Mouse (Mus musculus) frontal cortex, postnatal 36 days (tissue): ENCODE data around the gene Adamtsl2.

Experiments
- DNase-seq, 2 experiments: peaks; one replicate each; pipeline ENCODE4 v3.0.0; 2022; ENCODE audit warnings: low spot score in 2 of 2

The Adamtsl2 gene

GRCm38 (mm10) chr2:27119766-27120165, 40.6 kb downstream of the Adamtsl2 start:
- no peak for DNase-seq

GRCm38 (mm10) chr2:27120241-27120641, 41.1 kb downstream of the Adamtsl2 start:
- DNase-seq = no peak

GRCm38 (mm10) chr2:27121626-27122355, 42.6 kb downstream of the Adamtsl2 start:
- DNase-seq = no peak

- no peak for DNase-seq
Measured at GRCm38 (mm10) chr2:27122578-27122977, 43.4 kb downstream of the Adamtsl2 start.

GRCm38 (mm10) chr2:27123121-27123520, 43.9 kb downstream of the Adamtsl2 start:
- no peak for DNase-seq

- DNase-seq = no peak
Measured at GRCm38 (mm10) chr2:27125979-27126378, 46.8 kb downstream of the Adamtsl2 start.

- no peak for DNase-seq
Measured at GRCm38 (mm10) chr2:27126496-27126895, 47.3 kb downstream of the Adamtsl2 start.

GRCm38 (mm10) chr2:27128990-27129389, 49.8 kb downstream of the Adamtsl2 start:
- DNase-seq = no peak

- no peak for DNase-seq
Measured at GRCm38 (mm10) chr2:27135935-27136334, 56.8 kb downstream of the Adamtsl2 start.

GRCm38 (mm10) chr2:27136336-27136735, 57.2 kb downstream of the Adamtsl2 start:
- DNase-seq = no peak

- no peak for DNase-seq
Measured at GRCm38 (mm10) chr2:27136789-27137188, 57.6 kb downstream of the Adamtsl2 start.

- DNase-seq = no peak
Measured at GRCm38 (mm10) chr2:27138356-27138755, 59.2 kb downstream of the Adamtsl2 start.

- DNase-seq = peak in 1 of 2 experiments; percentile 55
Measured at GRCm38 (mm10) chr2:27141950-27142693, 62.9 kb downstream of the Adamtsl2 start, which contains the start of gene Fam163b. Fam163b (minus strand) TSS chr2:27142491.

GRCm38 (mm10) chr2:27144957-27145356, 65.8 kb downstream of the Adamtsl2 start:
- DNase-seq = peak in 1 of 2 experiments; percentile 67

GRCm38 (mm10) chr2:27146840-27147239, 67.7 kb downstream of the Adamtsl2 start:
- DNase-seq = no peak

- DNase-seq = no peak
Measured at GRCm38 (mm10) chr2:27149457-27149856, 70.3 kb downstream of the Adamtsl2 start.

- DNase-seq = no peak
Measured at GRCm38 (mm10) chr2:27154466-27155185, 75.4 kb downstream of the Adamtsl2 start.

GRCm38 (mm10) chr2:27156596-27156995, 77.4 kb downstream of the Adamtsl2 start:
- DNase-seq = no peak
